28 mouse cellular contexts compared by ENCODE assay signal in genomic region chr17:12864111-12864510, GRCm38 (mm10). TPM values are rescaled to one million over a fixed set of nuclear protein-coding genes. Genes with fewer than 3 reads are reported as not detected.
DNase-seq lines count a peak whose midpoint lies in the region; TF ChIP-seq lines count a peak whose summit lies in the region.
"Had no signal": no experiment of that assay in that cellular context is flagged by ENCODE, and none has a peak within 500 bp of the region (broad histone marks: within the 10 kb centered on the region; RNA-seq: fewer than 3 reads in every experiment).

No protein-coding gene starts in this region.

- no peaks in the 10 kb centered on the region; the same call in 1 of the 2 replicates for H3K27me3 ChIP-seq in cerebellum, adult 2 months (ENCODE audit: control insufficient read depth, insufficient read depth, low read length)
- H3K27me3 ChIP-seq: CH12.LX; embryonic facial prominence, embryonic 15.5 days; forebrain, embryonic 15.5 days; hindbrain, embryonic 13.5 days had no signal

- peaks cover 6% of the 10 kb centered on the region for H3K4me1 ChIP-seq in cerebellum, adult 2 months (ENCODE audit: control insufficient read depth, insufficient read depth, low read length)
- H3K4me1 ChIP-seq: forebrain, embryonic 15.5 days; hindbrain, embryonic 13.5 days had no signal

- H3K27ac ChIP-seq in cerebellum, adult 2 months (ENCODE audit: insufficient read depth, low read length), result no peak overlapping the region
- peak overlapping the region; percentile 63 for H3K27ac ChIP-seq in gastrocnemius, adult 2 months
- H3K27ac ChIP-seq: embryonic facial prominence, embryonic 15.5 days; forebrain, embryonic 10.5 days; forebrain, embryonic 15.5 days; heart, embryonic 10.5 days; hindbrain, embryonic 13.5 days; hindbrain, postnatal 0 days had no signal

- no peak for TF ChIP-seq CTCF in cerebellum, adult 2 months (IDR thresholded peaks at IDR 0.05; ENCODE audit: borderline replicate concordance, insufficient read depth, low read depth, low read length)
- no peak for TF ChIP-seq CTCF in gastrocnemius, adult 2 months (IDR thresholded peaks at IDR 0.05)

- intact Hi-C loops in gastrocnemius, adult 2 months (cut with DNase I), result no loop called here

- no peak for TF ChIP-seq POLR2A in cerebellum, adult 2 months (IDR thresholded peaks at IDR 0.05; ENCODE audit: borderline replicate concordance, insufficient read depth, low read length)

- peak; percentile 52 to 62 for DNase-seq in cerebellum, adult 2 months
- no peak for DNase-seq in cerebellum, adult 8-10 months
- DNase-seq in gastrocnemius, adult 2 months, result peak; percentile 49
- no peak for DNase-seq in gastrocnemius, postnatal 4 days (ENCODE audit: low spot score in 2 of 2)
- peak; percentile 49 to 61 for DNase-seq in cerebellum, postnatal 25 days
- DNase-seq in right cerebral cortex, adult 18-20 months, result no peak
- DNase-seq: adrenal gland, adult 8-10 months; adrenal gland, postnatal 36 days; embryo, embryonic 11 days; gastrocnemius, postnatal 36 days; heart, adult 18-20 months; heart, postnatal 10 days; heart, postnatal 4 days; kidney, adult 11 months; kidney, adult 9 months had no signal

- no peak overlapping the region for H3K4me3 ChIP-seq in cerebellum, adult 2 months (replicated peaks; ENCODE audit: insufficient read depth, low read depth, low read length)
- no peak overlapping the region for H3K4me3 ChIP-seq in gastrocnemius, adult 2 months
- H3K4me3 ChIP-seq: embryonic facial prominence, embryonic 15.5 days; erythroblast, embryonic 14.5 days; forebrain, embryonic 10.5 days; forebrain, embryonic 15.5 days; heart, embryonic 10.5 days; hindbrain, embryonic 13.5 days had no signal

RNA-seq across cellular contexts. Expression of gene Mas1, which starts 3.8 kb away (rescaled TPM):
- polyA plus RNA-seq in cerebellum, adult 2 months (2012; rRNA removed), result 0.25 and 0.44 TPM in 2 replicates
- under 1 TPM; 0.23 to 0.25 TPM for total RNA-seq in gastrocnemius, adult 2 months (2021)
- total RNA-seq in gastrocnemius, postnatal 4 days (2021), result 1 to 10 TPM; 1.3 to 1.6 TPM
- total RNA-seq: adrenal gland, postnatal 36 days; CH12.LX; common myeloid progenitor, adult 5-6 weeks had no signal
- polyA plus RNA-seq: erythroblast, embryonic 14.5 days; Patski had no signal

RNA-seq across cellular contexts. Expression of gene Mrgprh, which starts 11.7 kb away (rescaled TPM):
- 0.51 and 0.62 TPM in 2 replicates for polyA plus RNA-seq in cerebellum, adult 2 months (2012; rRNA removed)
- 1 to 10 TPM; 4.3 TPM for total RNA-seq in gastrocnemius, adult 2 months (2021)
- total RNA-seq in gastrocnemius, postnatal 4 days (2021), result 1 to 10 TPM; 1.8 to 2.0 TPM
- total RNA-seq: CH12.LX; common myeloid progenitor, adult 5-6 weeks; hindbrain, postnatal 0 days had no signal
- polyA plus RNA-seq: activated CD4-positive, CD25-positive, alpha-beta regulatory T cell, adult 4 months; embryonic facial prominence, embryonic 11.5 days; erythroblast, embryonic 14.5 days; forebrain, embryonic 10.5 days; forebrain, embryonic 15.5 days; heart, embryonic 10.5 days; hindbrain, embryonic 13.5 days; hindbrain, postnatal 0 days; intestine, embryonic 14.5 days; Patski had no signal

RNA-seq across cellular contexts. Expression of gene Pnldc1, which starts 45.9 kb away (rescaled TPM):
- 3.1 and 4.5 TPM in 2 replicates for polyA plus RNA-seq in cerebellum, adult 2 months (2012; rRNA removed)
- under 1 TPM in 1 of 2 experiments, not detected in 1; 0.33 TPM for total RNA-seq in gastrocnemius, adult 2 months (2021)
- 1 to 10 TPM in 1 of 2 experiments, under 1 TPM in 1; 0.31 to 2.0 TPM for total RNA-seq in gastrocnemius, postnatal 4 days (2021)
- total RNA-seq: common myeloid progenitor, adult 5-6 weeks; gastrocnemius, postnatal 36 days had no signal

RNA-seq across cellular contexts. Expression of gene Tcp1, which starts 51.4 kb away (rescaled TPM):
- 145 and 156 TPM in 2 replicates for polyA plus RNA-seq in cerebellum, adult 2 months (2012; rRNA removed)
- total RNA-seq in gastrocnemius, adult 2 months (2021), result 100 to 1,000 TPM; 175 to 177 TPM
- 100 to 1,000 TPM; 290 to 292 TPM for total RNA-seq in gastrocnemius, postnatal 4 days (2021)

RNA-seq across cellular contexts. Expression of gene Mrpl18, which starts 52.0 kb away (rescaled TPM):
- polyA plus RNA-seq in cerebellum, adult 2 months (2012; rRNA removed), result 80.0 and 85.6 TPM in 2 replicates
- total RNA-seq in gastrocnemius, adult 2 months (2021), result 100 to 1,000 TPM in 1 of 2 experiments, 10 to 100 TPM in 1; 86.5 to 135 TPM
- 10 to 100 TPM; 81.4 to 83.4 TPM for total RNA-seq in gastrocnemius, postnatal 4 days (2021)

Comparison
In these comparisons a context has a peak if more than half of its experiments do, and no peak if none do; other contexts are left out.
1. DNase-seq: peak in cerebellum, adult 2 months (2 of 2), gastrocnemius, adult 2 months (single experiment) and cerebellum, postnatal 25 days (2 of 2); none in cerebellum, adult 8-10 months (single experiment), gastrocnemius, postnatal 4 days (0 of 2) and right cerebral cortex, adult 18-20 months (single experiment).